Mouse (Mus musculus) limb, embryonic 15.5 days (tissue): ENCODE results near the gene Prss44. TPM values are rescaled to one million over a fixed set of nuclear protein-coding genes. Genes with fewer than 3 reads are reported as not detected.

ENCODE experiments used
- ATAC-seq: fragments of 200-750 bp; cut with Nextera tagmentation; 2 replicates; pipeline ENCODE4 v1.8.0; 2017; ENCODE audit warnings: low read depth, moderate TSS enrichment; ENCODE audit not compliant: insufficient number of reproducible peaks, low FRiP score, low TSS enrichment
- H3K27ac ChIP-seq: fragments of 300-500 bp; sonication (generic); 2 replicates; pipeline ENCODE4 v1.5.1; 2015; ENCODE audit warnings: moderate library complexity, mild to moderate bottlenecking, inconsistent platforms
- H3K27me3 ChIP-seq: fragments of 300-500 bp; sonication (generic); 2 replicates; pipeline ENCODE4 v1.6.1; 2015; ENCODE audit warnings: inconsistent platforms
- H3K36me3 ChIP-seq: fragments of 300-500 bp; sonication (generic); 2 replicates; pipeline ENCODE4 v1.6.1; 2015; ENCODE audit warnings: inconsistent platforms
- H3K4me1 ChIP-seq: fragments of 300-500 bp; sonication (generic); 2 replicates; pipeline ENCODE4 v1.6.1; 2015; ENCODE audit warnings: inconsistent platforms
- H3K4me2 ChIP-seq: fragments of 300-500 bp; sonication (generic); 2 replicates; pipeline ENCODE4 v1.6.1; 2015; ENCODE audit warnings: mild to moderate bottlenecking, inconsistent platforms
- H3K4me3 ChIP-seq: fragments of 300-500 bp; sonication (generic); 2 replicates; pipeline ENCODE4 v1.5.1; 2015; ENCODE audit warnings: mild to moderate bottlenecking, inconsistent platforms
- H3K9ac ChIP-seq: fragments of 300-500 bp; sonication (generic); 2 replicates; pipeline ENCODE4 v1.6.1; 2015; ENCODE audit warnings: inconsistent platforms
- H3K9me3 ChIP-seq: fragments of 300-500 bp; sonication (generic); 2 replicates; pipeline ENCODE4 v1.6.1; 2016; ENCODE audit warnings: inconsistent platforms
- WGBS: fragments of 180-500 bp; shearing (Covaris S2); methylation state at CpG from one replicate; pipeline ENCODE4 v1.1.7; 2015; 5-methylcytosine and 5-hydroxymethylcytosine counted together
- polyA plus RNA-seq: library from polyadenylated mRNA; unstranded; fragments of >200 nt; fragmentation: Nextera tagmentation; extraction: Ambion mirVana; gene quantifications from 2 replicates; pipeline ENCODE4 v1.2.1, GENCODE M21; 2015

The Prss44 gene
- not detected in 2 replicates for polyA plus RNA-seq

DNA sequence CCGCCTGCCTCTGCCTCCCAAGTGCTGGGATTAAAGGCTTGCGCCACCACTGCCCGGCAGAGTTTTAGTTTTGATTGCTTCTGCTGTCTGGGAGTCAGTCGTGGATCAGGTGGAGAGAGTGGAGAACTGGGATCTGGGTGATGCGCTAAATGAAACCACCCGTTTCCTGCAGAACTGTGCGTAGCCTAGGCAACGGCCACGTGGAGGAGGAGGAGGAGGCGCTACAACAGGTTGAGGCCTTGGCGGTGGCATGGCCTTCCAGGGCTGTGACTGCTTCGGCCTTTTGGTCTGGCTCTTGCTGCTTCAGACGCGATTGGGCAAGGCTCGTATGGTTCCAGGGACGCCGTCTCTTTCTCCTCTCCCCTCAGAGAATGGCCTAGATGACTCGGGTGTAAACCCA, at the start of gene Prss44:
Gene Prss44, plus strand, starts transcription at position 206 of the 400 bp plus-strand sequence.
- H3K36me3 ChIP-seq, result no peaks in the 10 kb centered on the region
- H3K4me2 ChIP-seq, result no peak within 1 kb of the TSS
- ATAC-seq, result no peak
- no peaks in the 10 kb centered on the region for H3K4me1 ChIP-seq
- H3K9me3 ChIP-seq, result no peaks in the 10 kb centered on the region
- no peak within 1 kb of the TSS for H3K27ac ChIP-seq
- no peaks in the 10 kb centered on the region for H3K27me3 ChIP-seq
- no peak within 1 kb of the TSS for H3K9ac ChIP-seq
- 58% methylated on average over 18 of the region's 18 CpGs for WGBS
- no peak within 1 kb of the TSS for H3K4me3 ChIP-seq

DNA sequence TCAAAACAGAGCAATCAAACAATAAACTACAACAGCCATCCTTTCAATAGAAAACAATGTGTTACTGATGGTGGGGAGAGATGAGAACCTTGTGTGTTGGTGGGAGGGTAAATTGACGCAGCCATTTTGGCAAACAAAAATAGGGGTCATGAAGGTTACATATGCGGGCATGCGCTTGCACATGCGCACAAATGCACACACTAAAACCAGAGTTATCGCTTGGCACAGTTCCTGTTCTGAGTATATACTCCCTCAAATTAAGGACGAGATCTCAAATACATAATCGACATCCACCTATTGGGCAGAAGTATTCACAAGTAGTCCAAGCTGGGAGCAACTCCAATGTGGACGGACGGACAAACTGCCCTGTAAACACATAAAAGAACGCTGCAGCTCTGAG, 41.5 kb upstream of the Prss44 start:
- Histone ChIP-seq H3K9ac (no peak overlapping the region), H3K4me3 (no peak overlapping the region), H3K27ac (no peak overlapping the region), H3K27me3 (no peaks in the 10 kb centered on the region), H3K9me3 (no peaks in the 10 kb centered on the region), H3K4me1 (peaks cover 13% of the 10 kb centered on the region), H3K36me3 (no peaks in the 10 kb centered on the region), H3K4me2 (no peak overlapping the region)
- ATAC-seq, result no peak
- 90% methylated on average over 10 of the region's 10 CpGs for WGBS

DNA sequence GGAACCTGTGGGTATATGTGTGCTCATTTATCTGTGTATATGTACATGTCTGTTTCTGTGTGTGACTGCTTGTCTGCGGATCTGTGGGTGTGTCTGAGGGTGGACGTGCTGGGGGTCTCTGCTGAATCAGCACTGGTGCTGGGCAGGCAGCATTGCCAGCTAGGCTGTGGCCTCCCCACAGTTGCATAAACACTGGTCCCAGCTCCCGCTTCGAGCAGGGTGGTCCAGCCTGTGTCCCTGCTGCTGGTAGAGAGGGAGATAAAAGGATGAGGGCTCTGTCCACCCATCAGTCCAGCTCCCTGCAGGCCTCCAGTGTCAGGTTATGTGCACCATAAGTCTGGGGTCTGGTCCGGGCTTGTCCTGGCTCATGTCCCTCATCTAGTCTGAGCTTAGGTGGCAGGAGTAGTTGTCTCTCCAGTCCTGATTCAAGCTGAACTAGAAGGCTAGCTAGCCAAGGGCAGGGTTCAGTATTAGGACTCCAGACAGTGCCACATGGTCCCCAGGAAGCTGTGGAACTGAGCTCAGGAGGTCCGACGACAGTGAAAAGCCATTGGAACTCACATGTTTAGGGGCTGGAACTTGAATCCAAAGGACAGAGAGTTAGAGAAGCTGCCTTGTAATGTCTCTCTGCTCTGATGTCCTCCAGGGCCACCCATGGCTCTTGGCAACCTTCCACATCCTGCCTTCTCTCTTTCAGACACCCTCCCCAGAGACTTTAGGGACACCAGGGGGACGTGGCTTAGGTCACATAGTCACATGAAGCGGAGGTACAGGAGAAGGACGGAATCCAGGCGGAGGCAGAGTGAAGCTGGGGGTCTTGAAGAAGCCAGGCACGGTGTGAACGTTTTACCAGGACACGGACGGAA, 39.2 kb upstream of the Prss44 start:
- 64% methylated on average over 15 of the region's 15 CpGs for WGBS
- no peak overlapping the region for H3K4me3 ChIP-seq
- H3K27ac ChIP-seq, result peak overlapping the region; percentile 38
- H3K27me3 ChIP-seq, result no peaks in the 10 kb centered on the region
- H3K36me3 ChIP-seq, result no peaks in the 10 kb centered on the region
- no peak overlapping the region for H3K4me2 ChIP-seq
- no peak for ATAC-seq
- H3K9ac ChIP-seq, result no peak overlapping the region
- no peaks in the 10 kb centered on the region for H3K9me3 ChIP-seq
- H3K4me1 ChIP-seq, result peaks cover 28% of the 10 kb centered on the region

DNA sequence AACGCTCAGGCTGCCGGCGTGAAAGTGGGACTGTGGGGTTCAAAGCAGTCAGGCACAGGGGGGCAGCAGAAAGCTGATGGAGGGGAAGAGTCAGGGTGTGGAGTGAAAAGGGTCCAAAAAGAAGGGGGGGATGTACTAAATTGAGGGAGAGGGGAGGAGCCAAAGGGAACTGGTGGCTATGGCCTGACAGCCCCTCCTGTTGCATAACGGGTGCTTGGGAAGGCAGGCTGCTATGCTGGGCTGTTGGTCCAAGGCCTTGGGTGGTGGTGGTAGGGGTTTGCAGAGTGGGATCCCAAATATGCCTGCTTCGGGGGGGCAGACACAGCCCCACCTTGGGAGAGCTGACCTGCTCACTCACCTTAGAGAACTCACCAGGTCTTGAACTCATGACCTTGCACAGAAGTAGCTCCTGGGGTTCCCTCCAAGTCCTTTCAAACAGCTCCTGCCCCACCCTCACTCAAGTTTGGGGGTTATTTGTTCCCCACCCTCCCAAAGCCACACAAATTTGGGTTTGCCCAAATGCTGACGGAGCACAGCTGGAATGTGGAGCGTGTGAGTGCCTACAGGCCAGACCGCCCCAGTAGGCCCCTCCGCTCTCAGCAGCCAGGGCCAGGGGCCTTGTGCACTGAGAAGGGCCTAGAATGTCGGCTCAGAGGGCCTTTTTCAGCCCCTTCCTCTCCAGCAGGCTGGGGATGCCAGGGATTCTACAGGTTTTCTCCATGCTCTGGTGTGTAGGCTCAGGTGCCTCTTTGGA, 38.3 kb upstream of the Prss44 start:
- Histone ChIP-seq H3K27me3 (peaks cover 2% of the 10 kb centered on the region; the same call in 1 of the 2 replicates), H3K4me3 (no peak overlapping the region), H3K27ac (peak overlapping the region; percentile 47), H3K4me1 (peaks cover 30% of the 10 kb centered on the region), H3K4me2 (no peak overlapping the region), H3K9me3 (no peaks in the 10 kb centered on the region), H3K36me3 (no peaks in the 10 kb centered on the region), H3K9ac (no peak overlapping the region)
- no peak for ATAC-seq
- 66% methylated on average over 10 of the region's 10 CpGs for WGBS

DNA sequence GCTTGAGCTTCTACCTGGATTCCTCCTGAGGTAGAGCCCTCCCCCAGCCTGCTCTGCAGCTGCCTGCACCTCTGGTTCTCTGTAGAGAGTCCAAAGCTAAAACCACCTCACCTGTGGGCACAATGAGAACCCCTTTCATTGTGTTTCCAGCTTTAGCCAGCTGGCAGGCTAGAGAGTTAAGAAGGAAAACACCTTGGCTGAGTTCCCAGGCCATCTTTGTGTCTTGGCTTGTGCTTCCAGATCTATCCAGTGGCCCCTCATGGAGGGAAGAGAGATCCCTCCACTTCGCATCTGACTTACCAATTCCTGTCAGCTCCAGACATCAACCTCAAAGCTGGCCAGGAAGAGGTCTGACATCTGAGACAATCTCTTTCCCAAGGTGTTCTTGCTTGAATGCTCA, 35.7 kb upstream of the Prss44 start:
- Histone ChIP-seq H3K4me3 (no peak overlapping the region), H3K4me1 (peaks cover 48% of the 10 kb centered on the region), H3K9ac (no peak overlapping the region), H3K4me2 (no peak overlapping the region), H3K36me3 (no peaks in the 10 kb centered on the region), H3K27ac (no peak overlapping the region), H3K27me3 (peaks cover 4% of the 10 kb centered on the region; the same call in 1 of the 2 replicates), H3K9me3 (no peaks in the 10 kb centered on the region)
- 79% methylated on average over 1 of the region's 1 CpGs for WGBS
- ATAC-seq, result no peak

DNA sequence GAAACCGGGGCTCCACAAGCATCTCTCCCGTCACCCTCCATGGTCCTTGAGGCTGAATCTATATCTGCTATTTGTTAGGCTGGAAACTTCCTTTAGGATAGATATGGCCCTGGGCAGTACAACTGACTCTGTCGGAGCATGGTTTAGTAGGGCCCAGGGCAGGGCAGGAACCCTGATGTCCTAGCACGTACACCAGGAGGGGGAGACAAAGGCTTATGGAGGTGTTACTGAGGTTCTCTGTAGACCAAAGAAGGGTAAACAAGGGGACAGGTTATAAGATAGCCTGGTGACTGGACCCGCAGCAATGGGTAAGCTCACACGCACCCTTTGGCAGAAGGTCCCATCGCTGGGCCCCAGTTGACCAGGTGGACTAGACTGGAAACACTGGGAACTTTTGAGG, 35.2 kb upstream of the Prss44 start:
- Histone ChIP-seq H3K27me3 (peaks cover 4% of the 10 kb centered on the region; the same call in 1 of the 2 replicates), H3K4me3 (no peak overlapping the region), H3K9ac (no peak overlapping the region), H3K27ac (0 out of 2 replicates have a peak overlapping the region, but pooled peaks have one; percentile 22), H3K4me1 (peaks cover 48% of the 10 kb centered on the region), H3K9me3 (no peaks in the 10 kb centered on the region), H3K36me3 (no peaks in the 10 kb centered on the region), H3K4me2 (no peak overlapping the region)
- 69% methylated on average over 7 of the region's 7 CpGs for WGBS
- no peak for ATAC-seq

DNA sequence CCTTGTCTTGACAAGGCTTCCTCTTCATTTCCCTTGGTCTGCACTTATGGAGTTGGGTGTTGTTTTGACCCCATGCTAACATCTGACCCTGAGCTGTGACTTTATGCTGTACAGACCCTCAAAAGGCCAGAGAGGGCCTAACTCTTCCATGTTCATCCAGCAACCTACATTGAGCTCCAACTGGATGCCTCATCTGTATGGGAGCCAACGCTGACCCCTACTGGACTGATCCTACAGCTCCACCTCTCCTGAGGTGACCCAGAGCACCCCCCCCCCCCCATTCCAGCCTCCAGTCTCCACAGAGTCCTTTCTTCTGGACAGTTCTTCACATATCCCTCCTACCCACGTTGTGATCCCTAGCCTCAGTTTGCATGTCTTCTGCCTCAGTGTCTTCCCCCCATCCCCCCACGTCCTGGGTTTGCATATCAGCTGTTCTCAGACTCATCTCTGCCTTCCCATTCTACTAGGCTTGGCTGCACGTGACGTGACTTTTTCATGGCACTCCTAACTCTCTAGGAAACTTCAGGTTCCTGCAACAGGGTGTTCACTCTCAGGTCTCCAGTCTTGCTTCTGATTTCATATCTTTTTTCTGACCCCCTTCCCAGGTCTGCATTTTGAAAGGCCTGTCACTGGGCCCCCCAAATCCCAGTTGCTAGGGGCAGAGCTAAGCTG, 34.4 kb upstream of the Prss44 start:
- H3K4me3 ChIP-seq, result no peak overlapping the region
- no peaks in the 10 kb centered on the region for H3K36me3 ChIP-seq
- H3K4me1 ChIP-seq, result peaks cover 48% of the 10 kb centered on the region
- no peak overlapping the region for H3K27ac ChIP-seq
- WGBS, result 57% methylated on average over 5 of the region's 5 CpGs
- no peaks in the 10 kb centered on the region for H3K9me3 ChIP-seq
- no peak overlapping the region for H3K9ac ChIP-seq
- ATAC-seq, result no peak
- peaks cover 4% of the 10 kb centered on the region; the same call in 1 of the 2 replicates for H3K27me3 ChIP-seq
- H3K4me2 ChIP-seq, result no peak overlapping the region

DNA sequence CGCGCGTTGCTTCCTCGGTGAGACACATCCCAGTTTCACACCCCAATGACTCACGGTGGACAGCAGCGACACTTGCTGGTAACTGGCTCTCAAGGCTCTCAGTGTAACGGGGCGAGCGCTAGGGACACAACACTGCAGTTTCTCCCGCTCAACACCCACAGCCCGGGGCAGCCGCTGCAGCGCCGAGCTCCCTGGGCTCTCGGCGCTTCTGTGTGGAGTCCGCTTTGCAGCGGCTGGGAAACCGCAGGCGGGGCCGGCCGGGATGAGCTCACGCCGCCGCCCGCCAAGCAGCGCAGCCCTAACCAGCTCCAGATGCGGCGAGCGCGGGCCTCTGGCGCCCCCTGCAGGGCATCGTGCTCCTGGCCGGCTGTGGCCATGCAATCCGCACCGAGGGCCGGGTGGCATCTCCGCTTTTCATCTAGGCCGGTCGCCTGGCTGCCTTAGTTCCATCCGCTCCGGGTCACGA, 32.5 kb upstream of the Prss44 start:
- H3K27me3 ChIP-seq, result peaks cover 4% of the 10 kb centered on the region; the same call in 1 of the 2 replicates
- H3K36me3 ChIP-seq, result no peaks in the 10 kb centered on the region
- H3K4me2 ChIP-seq, result peak overlapping the region; percentile 80
- peak overlapping the region; percentile 82 for H3K27ac ChIP-seq
- H3K4me1 ChIP-seq, result peaks cover 35% of the 10 kb centered on the region
- peak overlapping the region; percentile 37 for H3K9ac ChIP-seq
- WGBS, result under 1% methylated on average over 43 of the region's 43 CpGs
- peak; percentile 91 for ATAC-seq
- H3K9me3 ChIP-seq, result no peaks in the 10 kb centered on the region
- peak overlapping the region; percentile 49 for H3K4me3 ChIP-seq

DNA sequence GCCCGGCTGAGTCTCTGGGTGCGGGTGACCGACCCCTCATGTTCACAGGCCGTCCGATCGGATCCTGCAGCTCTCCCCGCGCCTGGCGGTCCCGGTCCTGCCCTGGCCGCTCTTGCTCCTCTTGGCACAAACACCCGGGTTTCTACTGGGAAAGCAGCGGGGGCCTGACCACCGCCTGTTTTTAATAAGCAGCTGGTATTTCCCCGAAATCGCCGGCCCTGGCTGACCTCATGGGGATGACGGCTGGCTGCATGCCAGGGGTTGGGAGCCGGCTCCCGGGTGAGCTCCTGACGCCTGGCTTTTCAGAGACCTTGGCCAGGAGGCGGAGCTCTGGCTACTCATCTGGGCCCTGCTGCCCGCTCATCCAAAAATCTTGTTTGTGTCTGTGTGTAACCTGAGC, 32.1 kb upstream of the Prss44 start:
- H3K4me2 ChIP-seq, result peak overlapping the region; percentile 80
- peak overlapping the region; percentile 37; the same call in 1 of the 2 replicates for H3K9ac ChIP-seq
- under 1% methylated on average over 23 of the region's 23 CpGs for WGBS
- H3K4me3 ChIP-seq, result peak overlapping the region; percentile 49
- H3K36me3 ChIP-seq, result no peaks in the 10 kb centered on the region
- H3K4me1 ChIP-seq, result peaks cover 35% of the 10 kb centered on the region
- no peaks in the 10 kb centered on the region for H3K9me3 ChIP-seq
- peak; percentile 70 for ATAC-seq
- H3K27me3 ChIP-seq, result peaks cover 4% of the 10 kb centered on the region; the same call in 1 of the 2 replicates
- H3K27ac ChIP-seq, result peak overlapping the region; percentile 82

DNA sequence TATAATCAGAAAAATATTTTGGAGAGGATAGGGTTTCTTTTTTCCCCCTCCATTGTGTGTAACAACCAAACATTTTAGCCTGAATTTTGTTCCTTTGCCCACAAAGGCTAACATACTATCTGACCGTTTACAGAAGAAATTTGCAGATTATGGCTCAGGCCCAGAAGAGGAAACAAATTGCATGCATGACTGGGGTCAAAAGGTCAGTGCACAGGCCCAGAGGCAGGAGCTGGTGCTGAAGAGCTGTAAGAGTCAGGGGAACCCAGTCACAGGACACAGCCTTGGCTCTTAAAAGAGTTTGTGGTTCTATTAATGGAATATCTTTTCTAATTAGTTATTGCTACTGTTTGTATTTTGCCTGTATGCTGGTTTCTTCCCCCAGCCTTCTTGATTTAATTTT, 30.2 kb upstream of the Prss44 start:
- H3K4me1 ChIP-seq, result peaks cover 27% of the 10 kb centered on the region
- no peak for ATAC-seq
- no peak overlapping the region for H3K4me2 ChIP-seq
- H3K4me3 ChIP-seq, result no peak overlapping the region
- no peaks in the 10 kb centered on the region for H3K9me3 ChIP-seq
- H3K27ac ChIP-seq, result no peak overlapping the region
- 20% methylated on average over 1 of the region's 1 CpGs for WGBS
- peaks cover 4% of the 10 kb centered on the region; the same call in 1 of the 2 replicates for H3K27me3 ChIP-seq
- H3K36me3 ChIP-seq, result no peaks in the 10 kb centered on the region
- H3K9ac ChIP-seq, result no peak overlapping the region

DNA sequence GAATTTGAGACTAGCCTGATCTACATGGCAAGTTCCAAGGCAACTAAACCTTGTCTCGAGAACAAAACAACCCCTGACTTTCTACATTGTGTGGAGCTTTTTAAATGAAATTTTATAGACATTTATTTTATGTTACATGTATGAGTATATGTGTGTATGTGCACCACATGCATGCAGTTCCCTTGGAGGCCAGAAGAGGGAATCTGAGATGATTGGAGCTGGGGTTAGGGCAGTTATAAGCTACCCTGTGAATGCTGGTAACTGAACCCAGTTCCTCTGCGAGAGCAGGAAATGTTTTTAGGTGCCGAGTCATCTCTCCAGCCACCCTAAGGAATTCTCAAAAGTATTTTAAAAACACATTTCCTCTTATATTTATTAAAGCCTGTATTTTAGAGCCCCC, 25.6 kb upstream of the Prss44 start:
- Histone ChIP-seq H3K36me3 (no peaks in the 10 kb centered on the region), H3K9ac (no peak overlapping the region), H3K4me1 (no peaks in the 10 kb centered on the region), H3K9me3 (no peaks in the 10 kb centered on the region), H3K27me3 (no peaks in the 10 kb centered on the region), H3K4me3 (no peak overlapping the region), H3K27ac (no peak overlapping the region), H3K4me2 (no peak overlapping the region)
- 85% methylated on average over 3 of the region's 3 CpGs for WGBS
- no peak for ATAC-seq
